Mouse (Mus musculus) hindbrain, embryonic 12.5 days (tissue): ENCODE results near the gene Tmem88. TPM values are rescaled to one million over a fixed set of nuclear protein-coding genes. Genes with fewer than 3 reads are reported as not detected.
"Not testable (repeated sequence)": the region's sequence is repeated elsewhere in the genome, so short reads cannot be mapped to it uniquely, and the experiment has no call there.

Experiments
- ATAC-seq: fragments of 200-750 bp; cut with Nextera tagmentation; 2 replicates; pipeline ENCODE4 v1.8.0; 2017; ENCODE audit warnings: moderate TSS enrichment; ENCODE audit not compliant: low FRiP score
- H3K27ac ChIP-seq: fragments of 300-500 bp; sonication (generic); 2 replicates; pipeline ENCODE4 v1.5.1; 2016; ENCODE audit warnings: mild to moderate bottlenecking
- H3K27me3 ChIP-seq: fragments of 300-500 bp; sonication (generic); 2 replicates; pipeline ENCODE4 v1.6.1; 2016; ENCODE audit warnings: mild to moderate bottlenecking
- H3K36me3 ChIP-seq: fragments of 300-500 bp; sonication (generic); 2 replicates; pipeline ENCODE4 v1.6.1; 2016; ENCODE audit warnings: mild to moderate bottlenecking
- H3K4me1 ChIP-seq: fragments of 300-500 bp; sonication (generic); 2 replicates; pipeline ENCODE4 v1.6.1; 2016
- H3K4me2 ChIP-seq: fragments of 300-500 bp; sonication (generic); replicated peaks from 2 replicates; pipeline ENCODE4 v1.6.1; 2016; ENCODE audit warnings: mild to moderate bottlenecking
- H3K4me3 ChIP-seq: fragments of 300-500 bp; sonication (generic); 2 replicates; pipeline ENCODE4 v1.5.1; 2016; ENCODE audit warnings: mild to moderate bottlenecking
- H3K9ac ChIP-seq: fragments of 300-500 bp; sonication (generic); 2 replicates; pipeline ENCODE4 v1.6.1; 2016; ENCODE audit warnings: mild to moderate bottlenecking, moderate library complexity
- H3K9me3 ChIP-seq: fragments of 300-500 bp; sonication (generic); replicated peaks from 2 replicates; pipeline ENCODE4 v1.6.1; 2016; ENCODE audit warnings: mild to moderate bottlenecking
- WGBS: fragments of 180-500 bp; shearing (Covaris S2); methylation state at CpG from one replicate; pipeline ENCODE4 v1.1.7; 2016; 5-methylcytosine and 5-hydroxymethylcytosine counted together
- polyA plus RNA-seq: library from polyadenylated mRNA; unstranded; fragments of >200 nt; fragmentation: Nextera tagmentation; extraction: Ambion mirVana; gene quantifications from 2 replicates; pipeline ENCODE4 v1.2.1, GENCODE M21; 2016

The Tmem88 gene
- polyA plus RNA-seq, 1 experiment from 2014 or later, result 14.8 TPM

- H3K36me3 ChIP-seq, result peaks cover 45% of the 10 kb centered on the region
- peaks cover 26% of the 10 kb centered on the region for H3K27me3 ChIP-seq
- no peak for ATAC-seq
- H3K4me3 ChIP-seq, result peak overlapping the region; percentile 6; the same call in 1 of the 2 replicates
- no peaks in the 10 kb centered on the region for H3K9me3 ChIP-seq
- H3K4me1 ChIP-seq, result peaks cover 37% of the 10 kb centered on the region
- H3K9ac ChIP-seq, result peak overlapping the region; percentile 47; the same call in 1 of the 2 replicates
- 16% methylated on average over 21 of the region's 21 CpGs for WGBS
- H3K27ac ChIP-seq, result no peak overlapping the region
- H3K4me2 ChIP-seq, result peak overlapping the region; percentile 62
These were observed 609 bp upstream of the Tmem88 start for GRCm38 (mm10) chr11:69398486-69399200.

GRCm38 (mm10) chr11:69397581-69398057 lies 415 bp downstream of the Tmem88 start:
- H3K9ac ChIP-seq, result peak overlapping the region; percentile 47; the same call in 1 of the 2 replicates
- peak overlapping the region; percentile 24; the same call in 1 of the 2 replicates for H3K27ac ChIP-seq
- peaks cover 37% of the 10 kb centered on the region for H3K4me1 ChIP-seq
- peaks cover 34% of the 10 kb centered on the region for H3K36me3 ChIP-seq
- H3K9me3 ChIP-seq, result no peaks in the 10 kb centered on the region
- peaks cover 26% of the 10 kb centered on the region for H3K27me3 ChIP-seq
- WGBS, result 10% methylated on average over 24 of the region's 24 CpGs
- H3K4me3 ChIP-seq, result peak overlapping the region; percentile 6
- peak overlapping the region; percentile 62 for H3K4me2 ChIP-seq
- no peak for ATAC-seq

- Histone ChIP-seq H3K27ac (0 out of 2 replicates have a peak overlapping the region, but pooled peaks have one; percentile 12), H3K9ac (peak overlapping the region; percentile 73; the same call in 1 of the 2 replicates), H3K9me3 (no peaks in the 10 kb centered on the region), H3K27me3 (peaks cover 26% of the 10 kb centered on the region), H3K36me3 (peaks cover 32% of the 10 kb centered on the region), H3K4me3 (peak overlapping the region; percentile 65), H3K4me1 (peaks cover 37% of the 10 kb centered on the region), H3K4me2 (peak overlapping the region; percentile 62)
- WGBS, result 28% methylated on average over 11 of the region's 11 CpGs
- no peak for ATAC-seq
These were observed 1.3 kb downstream of the Tmem88 start for GRCm38 (mm10) chr11:69396772-69397171.

- Histone ChIP-seq H3K9me3 (no peaks in the 10 kb centered on the region), H3K4me1 (peaks cover 34% of the 10 kb centered on the region), H3K27me3 (peaks cover 23% of the 10 kb centered on the region), H3K4me2 (peak overlapping the region; percentile 62), H3K4me3 (peak overlapping the region; percentile 65), H3K36me3 (peaks cover 22% of the 10 kb centered on the region), H3K27ac (peak overlapping the region; percentile 96), H3K9ac (peak overlapping the region; percentile 73)
- ATAC-seq, result peak; percentile 86
- WGBS, result under 1% methylated on average over 48 of the region's 48 CpGs
These were observed 2.2 kb downstream of the Tmem88 start for GRCm38 (mm10) chr11:69395634-69396373.

GRCm38 (mm10) chr11:69395235-69395633 lies 2.8 kb downstream of the Tmem88 start, which contains the start of the genes Naa38 and Cyb5d1:
Gene Naa38 (plus strand): TSS chr11:69395487.
Gene Cyb5d1 (minus strand): TSS chr11:69395631.
- Histone ChIP-seq H3K27me3 (peaks cover 17% of the 10 kb centered on the region), H3K9ac (peak within 1 kb of the TSS; percentile 73), H3K4me2 (peak within 1 kb of the TSS; percentile 62), H3K4me3 (peak within 1 kb of the TSS; percentile 65), H3K36me3 (peaks cover 16% of the 10 kb centered on the region), H3K4me1 (peaks cover 35% of the 10 kb centered on the region), H3K27ac (peak within 1 kb of the TSS; percentile 96)
- WGBS, result 3% methylated on average over 24 of the region's 24 CpGs
- not testable (repeated sequence) for H3K9me3 ChIP-seq
- ATAC-seq, result peak; percentile 80

GRCm38 (mm10) chr11:69394591-69395167 lies 3.4 kb downstream of the Tmem88 start:
- Histone ChIP-seq H3K4me3 (peak overlapping the region; percentile 65), H3K27ac (peak overlapping the region; percentile 96; the same call in 1 of the 2 replicates), H3K27me3 (peaks cover 12% of the 10 kb centered on the region), H3K4me2 (peak overlapping the region; percentile 62), H3K4me1 (peaks cover 31% of the 10 kb centered on the region), H3K9ac (peak overlapping the region; percentile 73), H3K36me3 (peaks cover 11% of the 10 kb centered on the region)
- 2% methylated on average over 31 of the region's 31 CpGs for WGBS
- not testable (repeated sequence) for H3K9me3 ChIP-seq, ATAC-seq

- Histone ChIP-seq H3K9ac (no peak overlapping the region), H3K27ac (no peak overlapping the region), H3K27me3 (no peaks in the 10 kb centered on the region), H3K9me3 (no peaks in the 10 kb centered on the region), H3K36me3 (peaks cover 9% of the 10 kb centered on the region; the same call in 1 of the 2 replicates), H3K4me2 (no peak overlapping the region), H3K4me1 (peaks cover 7% of the 10 kb centered on the region), H3K4me3 (no peak overlapping the region)
- WGBS, result 50% methylated on average over 10 of the region's 10 CpGs
- no peak for ATAC-seq
These were observed 7.5 kb downstream of the Tmem88 start for GRCm38 (mm10) chr11:69390400-69391034.

- 74% methylated on average over 14 of the region's 14 CpGs for WGBS
- Histone ChIP-seq H3K27me3 (no peaks in the 10 kb centered on the region), H3K9ac (no peak overlapping the region), H3K4me3 (no peak overlapping the region), H3K27ac (no peak overlapping the region), H3K4me1 (peaks cover 7% of the 10 kb centered on the region), H3K4me2 (no peak overlapping the region), H3K36me3 (peaks cover 9% of the 10 kb centered on the region; the same call in 1 of the 2 replicates), H3K9me3 (no peaks in the 10 kb centered on the region)
- ATAC-seq, result no peak
These were observed 8.3 kb downstream of the Tmem88 start for GRCm38 (mm10) chr11:69389531-69390399.

- Histone ChIP-seq H3K36me3 (peaks cover 9% of the 10 kb centered on the region; the same call in 1 of the 2 replicates), H3K27ac (no peak overlapping the region), H3K4me1 (0 out of 2 replicates have a peak, but pooled peaks cover 2% of the 10 kb centered on the region), H3K9me3 (no peaks in the 10 kb centered on the region), H3K4me3 (no peak overlapping the region), H3K4me2 (no peak overlapping the region), H3K9ac (no peak overlapping the region), H3K27me3 (no peaks in the 10 kb centered on the region)
- ATAC-seq, result no peak
- 98% methylated on average over 4 of the region's 4 CpGs for WGBS
These were observed 9.4 kb downstream of the Tmem88 start for GRCm38 (mm10) chr11:69388680-69389079.

GRCm38 (mm10) chr11:69386758-69387157 lies 11.3 kb downstream of the Tmem88 start:
- Histone ChIP-seq H3K4me1 (0 out of 2 replicates have a peak, but pooled peaks cover 2% of the 10 kb centered on the region), H3K4me3 (no peak overlapping the region)
- 83% methylated on average over 7 of the region's 7 CpGs for WGBS

GRCm38 (mm10) chr11:69384979-69385378 lies 13.1 kb downstream of the Tmem88 start:
- no peaks in the 10 kb centered on the region for H3K27me3 ChIP-seq
- H3K36me3 ChIP-seq, result 0 out of 2 replicates have a peak, but pooled peaks cover 5% of the 10 kb centered on the region
- WGBS, result 82% methylated on average over 6 of the region's 6 CpGs
- no peak for ATAC-seq
- H3K9me3 ChIP-seq, result no peaks in the 10 kb centered on the region
- H3K4me1 ChIP-seq, result no peaks in the 10 kb centered on the region
- no peak overlapping the region for H3K9ac ChIP-seq
- H3K4me2 ChIP-seq, result no peak overlapping the region
- no peak overlapping the region for H3K27ac ChIP-seq
- no peak overlapping the region for H3K4me3 ChIP-seq

More at GRCm38 (mm10) chr11:69386758-69387157, 11.3 kb downstream of the Tmem88 start:
- no peak for ATAC-seq
- Histone ChIP-seq H3K9me3 (no peaks in the 10 kb centered on the region), H3K4me2 (no peak overlapping the region), H3K36me3 (0 out of 2 replicates have a peak, but pooled peaks cover 5% of the 10 kb centered on the region), H3K9ac (no peak overlapping the region), H3K27ac (no peak overlapping the region), H3K27me3 (no peaks in the 10 kb centered on the region)
